Mouse (Mus musculus) inflammation-experienced regulatory T-cells, adult 6 months (primary cell): Measurements from ENCODE around the gene Klc4. TPM values are rescaled to one million over a fixed set of nuclear protein-coding genes. Genes with fewer than 3 reads are reported as not detected.

Experiments used
- ATAC-seq: one replicate; pipeline ENCODE4 v1.8.0; 2017
- polyA plus RNA-seq, 3 experiments: library from polyadenylated mRNA; unstranded; fragments of 100-300 nt; shearing (Covaris generic); gene quantifications; one replicate each; pipeline ENCODE4 v1.2.1; 2017

Gene Klc4
- polyA plus RNA-seq, 3 experiments from 2014 or later: 7.6 to 10.1 (median 9.1) TPM

DNA sequence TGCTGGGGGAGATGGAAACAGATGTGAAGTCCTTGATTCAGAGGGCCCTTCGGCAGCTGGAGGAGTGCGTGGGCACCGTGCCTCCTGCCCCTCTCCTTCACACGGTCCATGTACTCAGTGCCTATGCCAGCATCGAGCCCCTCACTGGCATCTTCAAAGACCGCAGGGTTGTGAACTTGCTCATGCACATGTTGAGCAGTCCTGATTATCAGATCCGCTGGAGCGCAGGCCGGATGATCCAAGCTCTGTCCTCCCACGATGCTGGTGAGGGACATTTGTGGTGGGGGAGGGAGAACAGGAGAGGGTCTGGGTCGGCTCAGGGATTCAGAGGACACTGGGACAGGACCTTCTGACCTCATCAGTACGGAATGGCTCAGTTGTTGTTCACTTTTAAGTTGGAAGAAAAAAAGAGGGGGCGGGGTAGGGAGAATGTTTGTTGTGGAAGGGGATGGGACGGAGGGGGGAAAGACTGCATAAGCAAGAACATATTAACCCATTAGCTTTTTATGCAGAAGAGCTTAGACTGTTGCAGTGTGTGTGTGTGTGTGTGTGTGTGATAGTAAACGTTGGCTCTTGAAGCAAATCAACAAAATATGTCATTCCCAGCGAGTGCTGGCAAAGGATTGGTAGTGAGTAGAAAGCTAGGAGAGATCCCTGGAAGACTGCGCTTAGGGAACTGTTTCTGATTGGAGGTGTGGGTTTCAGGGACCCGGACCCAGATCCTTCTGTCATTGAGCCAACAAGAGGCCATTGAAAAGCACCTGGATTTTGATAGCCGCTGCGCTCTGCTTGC, 6.1 kb upstream of the Klc4 start:
- no peak for ATAC-seq

- ATAC-seq: no peak
Measured at GRCm38 (mm10) chr17:46651292-46651691, 5.5 kb upstream of the Klc4 start.

DNA sequence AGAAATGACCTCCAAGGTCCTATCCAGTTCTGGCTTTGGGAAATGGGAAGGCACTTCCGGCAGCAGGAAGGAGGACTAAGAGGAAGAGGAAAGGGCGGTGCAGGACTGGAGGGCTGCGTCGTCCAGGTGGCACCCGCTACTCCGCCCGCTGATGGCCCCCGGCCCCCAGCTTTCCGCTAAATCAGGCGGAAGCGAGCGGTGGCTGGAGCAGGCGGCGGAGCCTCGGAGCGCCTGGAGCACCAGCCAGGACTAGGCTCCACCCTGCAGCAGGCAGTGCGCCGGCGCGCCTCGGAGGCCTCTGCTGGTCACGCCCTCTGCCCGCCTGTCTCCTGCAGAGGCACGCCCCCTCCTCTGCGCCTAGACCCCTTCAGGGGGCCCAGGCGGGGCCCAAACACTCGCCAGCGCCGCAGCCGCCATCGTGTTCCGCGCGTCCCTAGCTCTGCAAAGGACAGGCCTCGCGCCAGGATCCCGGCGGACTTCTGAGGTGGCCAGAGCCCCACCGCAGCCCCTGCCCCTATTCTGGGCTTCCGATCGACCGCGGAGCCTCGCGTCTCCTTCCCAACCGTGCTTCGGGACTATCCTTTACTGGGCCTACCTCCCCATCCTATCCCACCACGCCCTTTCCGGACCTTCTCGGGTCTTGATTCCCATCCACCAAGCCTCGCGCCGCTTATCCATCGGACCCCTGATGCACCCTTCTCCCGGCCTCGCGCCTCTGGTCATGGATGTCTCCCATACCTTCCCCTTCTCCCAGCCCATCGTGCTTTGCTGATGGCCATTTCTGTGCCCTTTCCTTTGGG, 4.6 kb upstream of the Klc4 start, which contains the start of gene Cul7:
Gene Cul7, plus strand, starts transcription at position 106 of the 800 bp plus-strand sequence.
- peak; percentile 70 for ATAC-seq

DNA sequence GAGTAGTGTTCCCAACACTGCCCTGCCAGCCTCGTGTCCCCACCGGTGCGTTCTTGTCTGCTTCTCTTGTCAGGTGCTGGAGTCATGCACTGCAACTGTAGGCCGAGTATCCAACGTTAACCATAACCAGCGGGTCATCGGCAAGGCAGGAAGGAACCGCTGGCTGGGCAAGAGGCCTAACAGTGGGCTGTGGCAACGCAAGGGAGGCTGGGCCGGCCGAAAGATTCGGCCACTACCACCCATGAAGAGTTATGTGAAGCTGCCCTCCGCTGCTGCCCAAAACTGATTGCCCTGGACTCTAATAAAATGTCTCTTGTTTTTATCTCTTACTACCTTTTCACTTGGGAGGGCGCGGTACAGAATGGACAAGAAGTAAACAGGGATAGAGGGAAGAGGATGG, 4.0 kb upstream of the Klc4 start:
- no peak for ATAC-seq

GRCm38 (mm10) chr17:46648436-46648835, 2.6 kb upstream of the Klc4 start:
- ATAC-seq: no peak

- ATAC-seq: no peak
Measured at GRCm38 (mm10) chr17:46647279-46647678, 1.5 kb upstream of the Klc4 start.

DNA sequence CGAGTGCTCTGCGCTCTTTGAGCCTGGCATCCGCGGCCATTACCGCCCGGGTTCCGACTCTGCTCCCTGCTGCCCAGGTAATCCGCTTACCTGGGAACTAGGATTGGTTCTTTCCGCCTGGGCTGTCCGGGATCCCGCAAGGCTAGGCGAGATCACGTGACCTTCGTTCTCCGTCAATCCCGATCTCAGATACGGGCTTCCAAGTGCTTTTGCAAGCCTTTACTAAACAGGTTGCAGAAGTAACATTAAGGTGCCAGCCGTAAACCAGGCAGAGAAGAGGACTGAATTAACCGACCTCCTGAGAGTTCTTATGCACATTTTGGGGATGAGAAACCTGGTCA, 470 bp upstream of the Klc4 start:
- peak; percentile 12 for ATAC-seq

- ATAC-seq: no peak
Measured at GRCm38 (mm10) chr17:46644916-46645475, 826 bp downstream of the Klc4 start.

- ATAC-seq: no peak
Measured at GRCm38 (mm10) chr17:46644152-46644805, 1.5 kb downstream of the Klc4 start.

DNA sequence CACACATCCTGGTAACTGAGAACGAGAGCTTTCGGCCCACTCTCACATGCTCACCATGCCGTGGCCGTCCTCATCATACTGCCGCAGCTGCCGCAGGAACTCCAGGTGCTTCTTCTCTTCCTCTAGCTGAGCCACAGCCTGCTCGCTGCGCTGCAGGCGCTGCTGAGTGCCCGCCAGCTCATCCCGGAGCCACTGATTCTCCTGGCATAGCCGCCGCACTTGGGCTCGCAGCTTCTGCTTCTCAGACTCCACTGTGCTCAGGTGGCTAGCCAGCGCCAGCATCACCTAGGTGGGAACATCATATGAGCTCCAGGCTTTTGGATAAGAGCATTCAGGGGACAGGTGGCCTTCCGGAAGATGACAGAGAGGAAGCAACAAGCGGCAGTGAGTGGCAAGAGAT, 3.8 kb downstream of the Klc4 start:
- ATAC-seq: no peak

DNA sequence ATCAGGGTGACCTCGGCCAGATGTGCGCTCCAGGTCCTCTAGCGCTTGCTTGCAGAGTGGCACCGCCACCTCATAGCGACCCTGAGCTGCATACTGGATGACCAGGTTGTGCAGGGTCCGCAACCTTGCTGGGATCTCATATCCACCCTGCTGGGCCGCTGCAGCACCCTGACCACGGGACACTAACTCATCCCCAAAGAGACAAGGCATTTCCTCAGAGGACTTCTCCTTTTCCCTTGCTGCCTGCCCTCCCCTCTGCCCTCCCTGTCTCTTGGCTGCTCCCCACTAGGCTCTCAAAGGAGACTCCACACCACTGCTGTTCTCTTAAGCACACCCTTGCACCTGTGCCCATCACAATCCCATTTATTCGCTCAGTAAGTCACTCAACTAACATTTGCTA, 5.9 kb downstream of the Klc4 start:
- no peak for ATAC-seq

DNA sequence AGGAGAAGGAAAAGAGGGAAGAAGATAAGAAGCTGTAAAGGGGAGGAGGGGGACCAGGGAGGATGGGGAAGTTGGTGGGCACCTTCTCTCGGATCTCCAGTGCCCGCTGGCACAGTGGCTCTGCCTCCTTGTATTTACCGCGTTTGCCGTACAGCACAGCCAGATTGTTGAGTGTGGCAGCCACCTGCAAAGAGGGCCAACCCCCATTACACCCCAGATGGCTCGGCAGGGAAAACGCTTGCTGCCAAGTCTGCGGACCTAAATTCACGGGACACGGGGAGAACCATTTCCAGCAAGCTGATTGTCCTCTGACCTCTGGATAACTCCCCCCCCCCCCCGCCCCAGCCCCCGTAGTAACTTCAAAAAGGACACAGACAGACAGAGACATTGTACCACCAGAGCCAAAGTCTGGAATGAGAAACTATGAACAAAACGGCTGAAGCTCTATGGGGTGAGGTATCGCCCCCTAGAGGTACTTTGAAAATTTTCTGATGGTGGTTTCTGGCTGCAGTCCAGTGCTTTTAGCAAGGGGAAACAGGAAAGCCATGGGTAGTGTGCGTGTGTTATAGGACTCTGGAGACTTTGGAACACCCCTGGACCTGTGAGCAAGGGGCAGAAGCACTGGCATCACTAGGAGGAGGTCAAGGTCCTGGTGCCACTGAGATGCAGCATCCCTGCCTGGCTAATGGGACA, 8.8 kb downstream of the Klc4 start:
- peak; percentile 48 for ATAC-seq

DNA sequence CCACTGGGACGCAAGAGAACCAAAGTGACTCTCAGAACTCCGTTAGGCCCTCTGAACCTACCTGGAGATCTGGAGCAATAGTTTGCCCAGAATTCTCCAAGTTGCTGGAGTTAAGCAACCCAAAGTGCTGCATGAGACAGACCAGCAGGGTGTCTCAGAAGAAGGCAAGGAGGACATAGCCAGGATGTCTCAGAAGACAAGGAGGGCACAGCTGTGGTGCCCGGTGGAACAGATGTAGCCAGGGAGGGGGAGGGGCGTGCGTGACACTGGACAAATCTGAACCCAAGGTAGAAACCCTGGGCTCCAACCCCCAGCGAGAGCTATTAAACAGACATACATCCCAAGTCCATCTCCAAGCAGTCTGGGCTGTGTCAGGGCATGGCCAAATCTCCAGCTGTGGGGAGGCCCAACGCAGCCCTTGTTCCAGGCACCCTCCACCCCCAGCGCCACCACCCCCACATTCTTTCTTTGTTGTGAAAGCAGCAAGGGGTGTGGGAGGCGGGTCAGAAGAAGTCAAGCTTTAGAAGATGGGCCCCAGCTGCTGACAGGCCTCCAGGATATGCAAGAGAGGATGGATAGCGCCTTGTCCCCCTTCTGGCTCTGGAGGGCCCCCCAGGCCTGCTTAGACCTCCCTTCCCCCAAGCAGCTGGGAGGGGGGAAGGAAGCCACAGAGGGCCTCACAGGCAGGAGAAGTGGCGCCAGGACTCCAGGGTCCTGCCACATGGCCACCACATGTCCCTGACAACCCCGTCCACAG, 16.0 kb downstream of the Klc4 start:
- ATAC-seq: no peak

DNA sequence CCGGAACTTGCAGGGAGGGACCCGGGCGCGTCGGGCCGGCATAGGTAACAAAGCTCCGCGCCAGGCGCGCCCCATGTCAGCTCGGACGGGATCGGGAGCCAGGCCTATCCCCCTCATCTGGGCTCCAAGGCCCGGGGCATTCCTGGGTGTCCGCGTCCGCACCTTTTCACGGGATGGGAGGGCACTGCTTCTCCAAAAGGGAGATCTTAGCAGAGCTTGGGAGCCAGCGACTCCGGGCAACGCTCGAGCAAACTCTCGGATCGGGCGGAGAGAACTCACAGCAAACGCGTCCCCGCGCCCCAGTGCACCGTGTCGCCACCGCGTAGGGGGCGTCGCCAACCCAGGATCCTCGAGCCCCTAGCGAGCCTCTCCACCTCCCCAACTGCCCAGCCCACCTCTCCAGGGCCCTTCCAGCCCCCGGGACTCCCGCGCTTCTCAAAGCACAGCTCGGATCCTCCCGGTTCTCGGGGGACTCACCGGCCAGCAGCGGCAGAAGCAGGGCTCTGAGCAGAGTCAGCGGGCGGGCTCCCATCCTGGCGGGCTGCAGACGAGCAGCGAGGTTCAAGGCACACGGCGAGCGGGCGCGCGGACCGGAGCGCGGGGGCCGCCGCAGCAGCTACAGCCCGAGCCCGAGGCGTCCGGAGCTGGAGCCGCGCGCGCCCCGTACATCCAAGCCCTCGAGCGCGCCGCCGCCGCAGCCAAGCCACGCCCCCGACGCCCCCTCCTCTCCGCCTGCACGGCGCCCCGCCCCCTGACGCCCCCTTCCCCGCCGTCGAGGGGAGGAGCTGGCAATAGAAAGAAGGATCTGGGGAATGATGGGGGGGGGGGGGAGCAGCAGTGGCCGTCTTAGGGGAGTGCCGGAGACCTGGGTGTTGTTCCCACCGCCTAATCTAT, 16.8 kb downstream of the Klc4 start, which contains the start of gene Ptk7:
Gene Ptk7, minus strand, starts transcription at position 714 of the 894 bp plus-strand sequence.
- ATAC-seq: no peak

DNA sequence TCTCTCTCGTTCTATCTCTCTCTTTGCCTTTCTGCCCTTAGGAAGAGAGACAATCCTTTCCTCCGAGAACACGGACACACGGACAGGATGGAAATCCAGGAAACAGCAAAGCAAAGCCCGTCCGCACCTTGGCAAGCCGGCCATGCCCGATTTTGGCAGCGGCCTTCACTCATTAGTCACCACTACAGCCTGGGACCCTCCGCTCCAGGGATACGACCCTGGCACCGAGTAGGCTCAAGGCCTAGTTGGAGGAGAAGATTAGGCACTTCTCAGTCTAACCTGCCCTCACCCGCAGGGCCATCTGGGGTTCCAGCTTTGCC, 17.4 kb downstream of the Klc4 start:
- ATAC-seq: no peak

DNA sequence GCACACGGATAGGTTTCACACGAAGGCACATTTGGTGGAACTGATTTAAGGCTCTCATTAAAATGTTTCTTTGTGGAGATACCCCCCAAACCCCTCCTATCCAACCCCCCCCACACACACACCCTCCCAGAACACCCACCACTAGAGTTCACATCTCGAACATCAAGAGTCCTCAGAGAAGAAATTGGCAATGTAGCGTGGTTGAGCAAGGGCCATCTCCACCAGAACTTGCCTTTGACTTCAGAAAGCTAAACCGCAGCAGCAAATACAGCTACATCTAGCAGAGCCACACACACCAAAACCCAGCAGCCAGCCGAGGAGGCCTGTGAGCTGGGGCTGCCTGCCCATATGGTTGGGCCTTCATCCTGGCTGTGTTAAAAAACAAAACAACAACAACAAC, 18.4 kb downstream of the Klc4 start:
- ATAC-seq: no peak

DNA sequence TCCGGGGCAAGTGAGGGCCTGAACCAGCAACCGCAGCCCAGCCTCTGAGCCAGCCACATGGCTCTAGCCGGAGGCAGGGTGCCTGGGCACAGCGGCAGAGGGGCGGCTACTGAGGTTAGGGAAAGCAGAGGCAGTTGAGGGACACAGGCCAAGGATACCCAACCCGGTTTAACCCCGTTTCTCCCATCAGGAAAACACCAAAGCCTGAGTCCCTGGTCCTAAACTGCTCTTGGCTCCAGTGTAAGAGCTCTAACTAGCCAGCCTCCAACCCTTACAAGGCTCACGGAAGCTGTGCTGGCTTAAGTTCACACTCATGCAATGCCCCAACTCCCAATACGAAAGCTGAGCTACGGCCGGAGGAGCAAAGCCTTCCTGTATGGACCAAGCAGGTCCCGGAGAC, 21.2 kb downstream of the Klc4 start:
- ATAC-seq: no peak

- ATAC-seq: no peak
Measured at GRCm38 (mm10) chr17:46623819-46624557, 21.8 kb downstream of the Klc4 start.

GRCm38 (mm10) chr17:46622269-46622668, 23.6 kb downstream of the Klc4 start:
- ATAC-seq: no peak

GRCm38 (mm10) chr17:46621324-46621723, 24.5 kb downstream of the Klc4 start:
- ATAC-seq: no peak
